Mouse (Mus musculus) bone marrow, adult 2 months (tissue): ENCODE results near the gene Map2k5. TPM values are rescaled to one million over a fixed set of nuclear protein-coding genes. Genes with fewer than 3 reads are reported as not detected.

ENCODE experiments used
- H3K27ac ChIP-seq: fragments of 200-500 bp; 2 replicates; pipeline ENCODE4 v1.5.1; 2012; ENCODE audit warnings: low read depth, mild to moderate bottlenecking, control low read depth, inconsistent platforms, low read length; ENCODE audit not compliant: control insufficient read depth, poor library complexity, insufficient read depth
- H3K4me1 ChIP-seq: fragments of 200-500 bp; 2 replicates; pipeline ENCODE4 v1.6.1; 2011; ENCODE audit warnings: low read length; ENCODE audit not compliant: control insufficient read depth, insufficient read depth
- H3K4me3 ChIP-seq: fragments of 200-500 bp; replicated peaks from 2 replicates; pipeline ENCODE3; 2011; ENCODE audit warnings: mild to moderate bottlenecking, low read depth, low read length, control low read depth; ENCODE audit not compliant: control insufficient read depth
- CTCF ChIP-seq: fragments of 200-500 bp; IDR thresholded peaks from 2 replicates; pipeline ENCODE4 v1.5.1; 2011; ENCODE audit warnings: low read length, control low read depth; ENCODE audit not compliant: control insufficient read depth, insufficient read depth
- POLR2A ChIP-seq: fragments of 200-500 bp; IDR thresholded peaks from 2 replicates; pipeline ENCODE4 v1.6.1; 2011; ENCODE audit warnings: low read depth, mild to moderate bottlenecking, control low read depth, low read length, borderline replicate concordance; ENCODE audit not compliant: control insufficient read depth
- WGBS: fragments of 180-500 bp; shearing (Covaris S2); methylation state at CpG from one replicate; pipeline ENCODE4 v1.1.7; 2018; 5-methylcytosine and 5-hydroxymethylcytosine counted together
- polyA plus RNA-seq: library from polyadenylated mRNA; stranded (reverse); fragments of >200 nt; gene quantifications from 2 replicates; pipeline ENCODE4 v1.2.4, GENCODE M21; 2011; ENCODE audit warnings: low replicate concordance; ENCODE audit not compliant: missing spikeins, insufficient read depth, insufficient read length

Map2k5 gene
- polyA plus RNA-seq, 1 experiment = 13.9 TPM

GRCm38 (mm10) chr9:63302511-63302910 is 75.2 kb downstream of the Map2k5 start:
- Histone ChIP-seq H3K4me1 (no peaks in the 10 kb centered on the region), H3K4me3 (no peak overlapping the region), H3K27ac (no peak overlapping the region)
- TF ChIP-seq POLR2A = no peak
- TF ChIP-seq CTCF = no peak
- 89% methylated on average over 4 of the region's 4 CpGs for WGBS

- WGBS = 95% methylated on average over 3 of the region's 3 CpGs
- H3K27ac ChIP-seq = no peak overlapping the region
- H3K4me3 ChIP-seq = no peak overlapping the region
- no peaks in the 10 kb centered on the region for H3K4me1 ChIP-seq
- no peak for TF ChIP-seq POLR2A
Observed at GRCm38 (mm10) chr9:63298656-63299055, 79.0 kb downstream of the Map2k5 start.

- 83% methylated on average over 7 of the region's 7 CpGs for WGBS
- TF ChIP-seq CTCF = no peak
- TF ChIP-seq POLR2A = no peak
- H3K4me3 ChIP-seq = no peak overlapping the region
- no peaks in the 10 kb centered on the region for H3K4me1 ChIP-seq
- no peak overlapping the region for H3K27ac ChIP-seq
Observed at GRCm38 (mm10) chr9:63295551-63295958, 82.1 kb downstream of the Map2k5 start.

GRCm38 (mm10) chr9:63294846-63295245 is 82.9 kb downstream of the Map2k5 start:
- TF ChIP-seq POLR2A (no peak), CTCF (0 out of 2 replicates have a peak, but pooled peaks have one; percentile 17)
- no peak overlapping the region for H3K27ac ChIP-seq
- no peaks in the 10 kb centered on the region for H3K4me1 ChIP-seq
- WGBS = 22% methylated on average over 6 of the region's 6 CpGs
- H3K4me3 ChIP-seq = no peak overlapping the region

- H3K4me1 ChIP-seq = no peaks in the 10 kb centered on the region
- no peak overlapping the region for H3K27ac ChIP-seq
- WGBS = 69% methylated on average over 13 of the region's 13 CpGs
- no peak overlapping the region for H3K4me3 ChIP-seq
- TF ChIP-seq CTCF (no peak), POLR2A (no peak)
Observed at GRCm38 (mm10) chr9:63293781-63294480, 83.8 kb downstream of the Map2k5 start.

- no peak overlapping the region for H3K27ac ChIP-seq
- WGBS = 69% methylated on average over 4 of the region's 4 CpGs
- H3K4me3 ChIP-seq = no peak overlapping the region
- H3K4me1 ChIP-seq = no peaks in the 10 kb centered on the region
- no peak for TF ChIP-seq POLR2A
- no peak for TF ChIP-seq CTCF
Observed at GRCm38 (mm10) chr9:63288676-63289075, 89.0 kb downstream of the Map2k5 start.

GRCm38 (mm10) chr9:63284392-63284791 is 93.3 kb downstream of the Map2k5 start:
- Histone ChIP-seq H3K27ac (no peak overlapping the region), H3K4me1 (no peaks in the 10 kb centered on the region), H3K4me3 (no peak overlapping the region)
- WGBS = 88% methylated on average over 9 of the region's 9 CpGs
- TF ChIP-seq CTCF (no peak), POLR2A (no peak)

- no peak overlapping the region for H3K27ac ChIP-seq
- H3K4me1 ChIP-seq = no peaks in the 10 kb centered on the region
- no peak overlapping the region for H3K4me3 ChIP-seq
- 85% methylated on average over 7 of the region's 7 CpGs for WGBS
- TF ChIP-seq POLR2A = no peak
Observed at GRCm38 (mm10) chr9:63281996-63282395, 95.7 kb downstream of the Map2k5 start.

- H3K4me3 ChIP-seq = no peak overlapping the region
- no peaks in the 10 kb centered on the region for H3K4me1 ChIP-seq
- no peak overlapping the region for H3K27ac ChIP-seq
- TF ChIP-seq POLR2A (no peak), CTCF (no peak)
- 41% methylated on average over 2 of the region's 2 CpGs for WGBS
Observed at GRCm38 (mm10) chr9:63281086-63281485, 96.6 kb downstream of the Map2k5 start.
